Mouse (Mus musculus) heart, adult 2 months (tissue): ENCODE measurements around the gene Rpl36al. TPM values are rescaled to one million over a fixed set of nuclear protein-coding genes. Genes with fewer than 3 reads are reported as not detected.

ENCODE experiments used
- DNase-seq, 2 experiments: peaks; one replicate each; pipeline ENCODE4 v3.0.0; 2021
- H3K27ac ChIP-seq: fragments of 200-600 bp; 2 replicates; pipeline ENCODE4 v1.8.1; 2022
- H3K27me3 ChIP-seq: fragments of 200-500 bp; 2 replicates; pipeline ENCODE4 v1.6.1; 2012; ENCODE audit warnings: mild to moderate bottlenecking, low read length, inconsistent platforms, mixed read lengths; ENCODE audit not compliant: control insufficient read depth, insufficient read depth
- H3K36me3 ChIP-seq: fragments of 200-500 bp; 2 replicates; pipeline ENCODE4 v1.6.1; 2012; ENCODE audit warnings: low read length, inconsistent platforms; ENCODE audit not compliant: control insufficient read depth, insufficient read depth
- H3K4me1 ChIP-seq: fragments of 200-500 bp; 2 replicates; pipeline ENCODE4 v1.6.1; 2011; ENCODE audit warnings: low read length; ENCODE audit not compliant: control insufficient read depth, insufficient read depth
- H3K4me3 ChIP-seq: fragments of 200-600 bp; 2 replicates; pipeline ENCODE4 v1.8.1; 2022
- H3K79me2 ChIP-seq: fragments of 200-500 bp; replicated peaks from 2 replicates; pipeline ENCODE4 v1.6.1; 2012; ENCODE audit warnings: mild to moderate bottlenecking, inconsistent platforms, low read length, moderate library complexity, mixed read lengths; ENCODE audit not compliant: control insufficient read depth, insufficient read depth
- H3K9ac ChIP-seq: fragments of 200-500 bp; 2 replicates; pipeline ENCODE4 v1.6.1; 2012; ENCODE audit warnings: low read depth, mild to moderate bottlenecking, control low read depth, inconsistent platforms, low read length, mixed read lengths
- CTCF ChIP-seq: fragments of 200-600 bp; IDR thresholded peaks from 2 replicates; pipeline ENCODE4 v1.8.1; 2022; ENCODE audit warnings: antibody characterized with exemption, mild to moderate bottlenecking, moderate library complexity
- EP300 ChIP-seq: fragments of 200-500 bp; IDR thresholded peaks from 2 replicates; pipeline ENCODE4 v1.6.1; 2011; ENCODE audit warnings: low read depth, low read length, control low read depth; ENCODE audit not compliant: insufficient read depth
- POLR2A ChIP-seq: fragments of 200-500 bp; IDR thresholded peaks from 2 replicates; pipeline ENCODE4 v1.6.1; 2011; ENCODE audit warnings: mild to moderate bottlenecking, low read depth, low read length, control low read depth; ENCODE audit not compliant: insufficient read depth
- WGBS: fragments of 180-500 bp; shearing (Covaris S2); methylation state at CpG from one replicate; pipeline ENCODE4 v1.1.7; 2018; 5-methylcytosine and 5-hydroxymethylcytosine counted together
- intact Hi-C: fragments of 180-260 bp; cut with DNase I; formaldehyde crosslinking; loops from one replicate; pipeline ENCODE4 v1.15.1; 2025
- microRNA-seq, 2 experiments: library from miRNA; unstranded; fragments of <30 nt; microRNA quantifications; one replicate each; pipeline ENCODE4 v1.2.0; 2021
- polyA plus RNA-seq: library from polyadenylated mRNA; depleted of rRNA; stranded (reverse); fragments of >200 nt; gene quantifications from 2 replicates; pipeline ENCODE4 v1.2.3, GENCODE M21; 2012; rRNA removed
- total RNA-seq, 2 experiments: library from RNA; stranded (reverse); gene quantifications; 2 replicates each; pipeline ENCODE4 v1.2.3; 2021

Gene Rpl36al
- total and polyA plus RNA-seq, 3 experiments, result 91.2 to 230 (median 196) TPM

DNA sequence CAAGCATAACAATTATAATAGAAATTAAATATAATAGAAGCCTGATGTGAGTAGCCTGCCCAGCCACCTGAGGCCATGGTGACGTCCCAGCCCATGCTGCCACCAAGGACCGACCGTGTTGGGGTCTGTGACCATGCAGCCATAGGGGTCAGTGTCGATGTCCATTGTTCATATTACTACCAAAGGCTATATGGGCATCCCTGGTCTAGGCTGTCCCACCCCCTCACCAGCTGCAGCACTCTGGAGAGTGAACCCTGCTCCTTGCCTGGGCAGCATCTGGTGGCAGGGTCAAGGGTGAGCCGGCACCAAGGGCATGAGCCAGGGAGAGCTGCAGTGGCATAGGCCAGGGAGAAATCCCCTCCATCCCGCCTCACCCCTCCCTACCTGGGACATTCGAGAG lies 44.0 kb downstream of the Rpl36al start:
- TF ChIP-seq EP300 (no peak), POLR2A (no peak), CTCF (no peak)
- no peak overlapping the region for H3K27ac ChIP-seq
- H3K4me3 ChIP-seq, result no peak overlapping the region
- no peaks in the 10 kb centered on the region for H3K4me1 ChIP-seq
- no peaks in the 10 kb centered on the region for H3K27me3 ChIP-seq
- no peak overlapping the region for H3K9ac ChIP-seq
- H3K36me3 ChIP-seq, result no peaks in the 10 kb centered on the region
- H3K79me2 ChIP-seq, result no peaks in the 10 kb centered on the region
- intact Hi-C loops, result no loop called here
- 79% methylated on average over 7 of the region's 7 CpGs for WGBS
- DNase-seq, result no peak

DNA sequence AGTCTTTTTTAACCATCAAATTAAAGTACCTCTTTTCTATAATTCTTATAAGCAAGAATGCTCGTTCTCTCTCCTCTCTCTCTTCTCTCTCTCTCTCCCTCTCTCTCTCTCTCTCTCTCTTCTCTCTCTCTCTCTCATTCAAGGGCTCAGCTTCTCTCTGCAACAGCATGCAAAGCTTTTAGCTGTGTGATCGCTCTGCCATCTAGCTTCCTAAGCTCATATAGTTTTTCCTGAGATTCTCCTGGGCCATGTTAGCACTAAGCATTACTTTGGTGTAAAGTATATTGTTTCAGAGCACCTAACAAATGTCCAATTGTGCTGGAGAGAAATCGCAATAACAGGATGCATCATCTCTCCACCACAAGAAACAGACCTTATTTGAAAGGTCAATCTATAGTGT lies 44.7 kb downstream of the Rpl36al start:
- no peak overlapping the region for H3K4me3 ChIP-seq
- no peak overlapping the region for H3K9ac ChIP-seq
- 86% methylated on average over 3 of the region's 3 CpGs for WGBS
- H3K27me3 ChIP-seq, result no peaks in the 10 kb centered on the region
- TF ChIP-seq POLR2A (no peak), EP300 (no peak), CTCF (no peak)
- H3K27ac ChIP-seq, result no peak overlapping the region
- no peaks in the 10 kb centered on the region for H3K4me1 ChIP-seq
- intact Hi-C loops, result no loop called here
- no peak for DNase-seq
- no peaks in the 10 kb centered on the region for H3K36me3 ChIP-seq
- H3K79me2 ChIP-seq, result no peaks in the 10 kb centered on the region

Small RNA genes lying within 50 kb of the gene (microRNA-seq; reads per million reads assigned to microRNA genes)
- gene Gm47287 (0 reads per million in 2 experiments), gene Gm47295 (0.39 to 1.1 reads per million in 2 experiments)

Other genes with a start within 250 kb of the Rpl36al start
- 1,000 to 10,000 TPM; 1,353 to 1,535 TPM for gene Rps29, start 24.9 kb downstream of the Rpl36al start, total RNA-seq
- gene Rps29, start 24.9 kb downstream of the Rpl36al start, polyA plus RNA-seq, result 945 and 1,207 TPM in 2 replicates
- gene Lrr1, start 15.3 kb downstream of the Rpl36al start, total RNA-seq, result not detected
- gene Lrr1, start 15.3 kb downstream of the Rpl36al start, polyA plus RNA-seq, result not detected in 2 replicates
- gene Mgat2, start 74 bp upstream of the Rpl36al start, total RNA-seq, result 10 to 100 TPM; 18.9 to 19.2 TPM
- gene Mgat2, start 74 bp upstream of the Rpl36al start, polyA plus RNA-seq, result 6.5 and 10.6 TPM in 2 replicates
- gene Gm49383, start 13.0 kb upstream of the Rpl36al start, total RNA-seq, result 1 to 10 TPM; 2.2 to 3.1 TPM
- gene Gm49383, start 13.0 kb upstream of the Rpl36al start, polyA plus RNA-seq, result 1.00 and 2.1 TPM in 2 replicates
- under 1 TPM; 0.50 to 0.80 TPM for gene Dnaaf2, start 14.3 kb upstream of the Rpl36al start, total RNA-seq
- gene Dnaaf2, start 14.3 kb upstream of the Rpl36al start, polyA plus RNA-seq, result 0.67 and 0.94 TPM in 2 replicates
- gene Gm49384, start 20.2 kb upstream of the Rpl36al start, total RNA-seq, result 1 to 10 TPM; 1.7 to 1.8 TPM
- gene Gm49384, start 20.2 kb upstream of the Rpl36al start, polyA plus RNA-seq, result not detected in 2 replicates
- gene Pole2, start 44.1 kb upstream of the Rpl36al start, total RNA-seq, result under 1 TPM; 0.27 to 0.63 TPM
- 1.00 and 1.4 TPM in 2 replicates for gene Pole2, start 44.1 kb upstream of the Rpl36al start, polyA plus RNA-seq
- 10 to 100 TPM; 34.6 to 38.7 TPM for gene Klhdc1, start 57.1 kb upstream of the Rpl36al start, total RNA-seq
- gene Klhdc1, start 57.1 kb upstream of the Rpl36al start, polyA plus RNA-seq, result 10.2 and 10.5 TPM in 2 replicates
- 100 to 1,000 TPM in 1 of 2 experiments, 10 to 100 TPM in 1; 93.1 to 114 TPM for gene Klhdc2, start 112.6 kb upstream of the Rpl36al start, total RNA-seq
- 46.7 and 81.4 TPM in 2 replicates for gene Klhdc2, start 112.6 kb upstream of the Rpl36al start, polyA plus RNA-seq
- 10 to 100 TPM; 21.9 to 22.7 TPM for gene Nemf, start 173.1 kb upstream of the Rpl36al start, total RNA-seq
- 3.8 and 10.5 TPM in 2 replicates for gene Nemf, start 173.1 kb upstream of the Rpl36al start, polyA plus RNA-seq
- 10 to 100 TPM; 35.0 to 38.7 TPM for gene Arf6, start 188.1 kb upstream of the Rpl36al start, total RNA-seq
- gene Arf6, start 188.1 kb upstream of the Rpl36al start, polyA plus RNA-seq, result 30.3 and 32.9 TPM in 2 replicates
- under 1 TPM; 0.39 to 0.84 TPM for gene Gm9887, start 188.4 kb upstream of the Rpl36al start, total RNA-seq
- 0.80 TPM in 1 of 2 replicates, not detected in the other for gene Gm9887, start 188.4 kb upstream of the Rpl36al start, polyA plus RNA-seq